Comparison of ENCODE assay signal across 11 mouse cellular contexts in genomic region chr14:26530350-26530749, GRCm38 (mm10). TPM values are rescaled to one million over a fixed set of nuclear protein-coding genes. Genes with fewer than 3 reads are reported as not detected.
DNase-seq lines count a peak whose midpoint lies in the region; ATAC-seq and TF ChIP-seq lines count a peak whose summit lies in the region.
"Had no signal": no experiment of that assay in that cellular context is flagged by ENCODE, and none has a peak within 500 bp of the region (broad histone marks: within the 10 kb centered on the region; RNA-seq: fewer than 3 reads in every experiment).

No protein-coding gene starts in this region.

- TF ChIP-seq CTCF in stomach, postnatal 0 days (IDR thresholded peaks at IDR 0.05; ENCODE audit: low read depth): no peak

- no peak for TF ChIP-seq EP300 in stomach, postnatal 0 days (optimal IDR thresholded peaks at IDR 0.05)

- no peaks in the 10 kb centered on the region for H3K27me3 ChIP-seq in forebrain, embryonic 16.5 days (replicated peaks; ENCODE audit: control insufficient read depth, insufficient read depth, low read length)
- H3K27me3 ChIP-seq in forebrain, embryonic 12.5 days: no peaks in the 10 kb centered on the region
- H3K27me3 ChIP-seq in megakaryocyte, embryonic 14.5 days (replicated peaks): no peaks in the 10 kb centered on the region
- H3K27me3 ChIP-seq in limb, embryonic 14.5 days (ENCODE audit: control insufficient read depth, insufficient read depth, low read length): no peaks in the 10 kb centered on the region
- no peaks in the 10 kb centered on the region for H3K27me3 ChIP-seq in stomach, postnatal 0 days (ENCODE audit: control insufficient read depth, insufficient read depth, low read length)
- H3K27me3 ChIP-seq: embryonic facial prominence, embryonic 15.5 days had no signal

- no peaks in the 10 kb centered on the region for H3K36me3 ChIP-seq in forebrain, embryonic 16.5 days (ENCODE audit: control insufficient read depth, insufficient read depth)
- H3K36me3 ChIP-seq in forebrain, embryonic 12.5 days (replicated peaks): peaks cover 10% of the 10 kb centered on the region; the same call in 1 of the 2 replicates
- peaks cover 61% of the 10 kb centered on the region for H3K36me3 ChIP-seq in megakaryocyte, embryonic 14.5 days (replicated peaks; ENCODE audit: low read length)
- H3K36me3 ChIP-seq in limb, embryonic 14.5 days (ENCODE audit: control insufficient read depth, insufficient read depth, low read length): no peaks in the 10 kb centered on the region
- H3K36me3 ChIP-seq in stomach, postnatal 0 days (ENCODE audit: control insufficient read depth, insufficient read depth, low read length): no peaks in the 10 kb centered on the region
- H3K36me3 ChIP-seq: embryonic facial prominence, embryonic 15.5 days had no signal

- no peak for DNase-seq in limb, embryonic 14.5 days (ENCODE audit: low spot score)
- peak; percentile 23 for DNase-seq in stomach, postnatal 0 days (ENCODE audit: low spot score)
- DNase-seq in urinary bladder, postnatal 10 days (ENCODE audit: low spot score): no peak
- no peak for DNase-seq in cerebellum, postnatal 36 days
- DNase-seq: layer of hippocampus, adult 9-11 months had no signal

- 31% methylated on average over 7 of the region's 7 CpGs for WGBS in forebrain, embryonic 16.5 days
- 81% methylated on average over 7 of the region's 7 CpGs for WGBS in forebrain, embryonic 12.5 days
- 74% methylated on average over 7 of the region's 7 CpGs for WGBS in limb, embryonic 14.5 days
- WGBS in stomach, postnatal 0 days: 43% methylated on average over 7 of the region's 7 CpGs

- H3K9ac ChIP-seq in forebrain, embryonic 16.5 days (replicated peaks; ENCODE audit: low read depth, low read length): no peak overlapping the region
- no peak overlapping the region for H3K9ac ChIP-seq in forebrain, embryonic 12.5 days
- no peak overlapping the region for H3K9ac ChIP-seq in limb, embryonic 14.5 days (ENCODE audit: low read depth, low read length, severe bottlenecking)
- H3K9ac ChIP-seq in stomach, postnatal 0 days (ENCODE audit: low read length): no peak overlapping the region
- H3K9ac ChIP-seq: embryonic facial prominence, embryonic 15.5 days had no signal

- no peak for ATAC-seq in forebrain, embryonic 16.5 days
- ATAC-seq in forebrain, embryonic 12.5 days (ENCODE audit: low FRiP score): no peak
- ATAC-seq in megakaryocyte, adult 5-6 weeks (ENCODE audit: poor library complexity, severe bottlenecking): no peak
- ATAC-seq in limb, embryonic 14.5 days (ENCODE audit: low FRiP score, low read depth): no peak
- no peak for ATAC-seq in stomach, postnatal 0 days (ENCODE audit: low FRiP score, low TSS enrichment)

- TF ChIP-seq POLR2A in limb, embryonic 14.5 days (IDR thresholded peaks at IDR 0.05; ENCODE audit: borderline replicate concordance, extremely low read depth, insufficient read depth, insufficient read length): no peak

- H3K4me1 ChIP-seq in forebrain, embryonic 16.5 days (replicated peaks; ENCODE audit: control insufficient read depth, insufficient read depth, low read length): peaks cover 30% of the 10 kb centered on the region
- H3K4me1 ChIP-seq in forebrain, embryonic 12.5 days: peaks cover 38% of the 10 kb centered on the region
- H3K4me1 ChIP-seq in megakaryocyte, embryonic 14.5 days: peaks cover 71% of the 10 kb centered on the region
- H3K4me1 ChIP-seq in limb, embryonic 14.5 days (ENCODE audit: control insufficient read depth, insufficient read depth, low read length): peaks cover 29% of the 10 kb centered on the region
- H3K4me1 ChIP-seq in stomach, postnatal 0 days (replicated peaks; ENCODE audit: control insufficient read depth, insufficient read depth): 0 out of 2 replicates have a peak, but pooled peaks cover 2% of the 10 kb centered on the region

- 0 out of 2 replicates have a peak overlapping the region, but pooled peaks have one; percentile 2 for H3K4me2 ChIP-seq in forebrain, embryonic 16.5 days (ENCODE audit: low read length)
- H3K4me2 ChIP-seq in forebrain, embryonic 12.5 days: no peak overlapping the region
- H3K4me2 ChIP-seq in limb, embryonic 14.5 days (replicated peaks; ENCODE audit: low read depth, low read length, severe bottlenecking): 0 out of 2 replicates have a peak overlapping the region, but pooled peaks have one; percentile 6
- H3K4me2 ChIP-seq in stomach, postnatal 0 days (replicated peaks; ENCODE audit: low read depth): peak overlapping the region; percentile 6
- H3K4me2 ChIP-seq: embryonic facial prominence, embryonic 15.5 days had no signal

- no peak overlapping the region for H3K27ac ChIP-seq in forebrain, embryonic 16.5 days (ENCODE audit: low read length)
- no peak overlapping the region for H3K27ac ChIP-seq in forebrain, embryonic 12.5 days
- no peak overlapping the region for H3K27ac ChIP-seq in limb, embryonic 14.5 days (replicated peaks; ENCODE audit: low read depth, low read length)
- H3K27ac ChIP-seq in stomach, postnatal 0 days (replicated peaks): no peak overlapping the region
- H3K27ac ChIP-seq: embryonic facial prominence, embryonic 15.5 days; macrophage had no signal

- no peak overlapping the region for H3K4me3 ChIP-seq in forebrain, embryonic 16.5 days (replicated peaks; ENCODE audit: low read length)
- H3K4me3 ChIP-seq in forebrain, embryonic 12.5 days (replicated peaks): no peak overlapping the region
- peak overlapping the region; percentile 73 for H3K4me3 ChIP-seq in megakaryocyte, embryonic 14.5 days (replicated peaks)
- H3K4me3 ChIP-seq in limb, embryonic 14.5 days (replicated peaks; ENCODE audit: low read length): no peak overlapping the region
- no peak overlapping the region for H3K4me3 ChIP-seq in stomach, postnatal 0 days (ENCODE audit: low read depth, low read length)
- H3K4me3 ChIP-seq: embryonic facial prominence, embryonic 15.5 days had no signal

- no peaks in the 10 kb centered on the region for H3K9me3 ChIP-seq in forebrain, embryonic 16.5 days (ENCODE audit: control insufficient read depth, low read length)
- H3K9me3 ChIP-seq in forebrain, embryonic 12.5 days: no peaks in the 10 kb centered on the region
- no peaks in the 10 kb centered on the region for H3K9me3 ChIP-seq in megakaryocyte, embryonic 14.5 days
- H3K9me3 ChIP-seq in limb, embryonic 14.5 days (ENCODE audit: control insufficient read depth, low read length): no peaks in the 10 kb centered on the region
- no peaks in the 10 kb centered on the region for H3K9me3 ChIP-seq in stomach, postnatal 0 days (ENCODE audit: control insufficient read depth, low read length)
- H3K9me3 ChIP-seq: embryonic facial prominence, embryonic 15.5 days had no signal

RNA-seq across cellular contexts. Expression of gene Slmap, which starts 4.4 kb away (rescaled TPM):
- polyA plus RNA-seq in forebrain, embryonic 16.5 days (2015; fragmentation: Nextera tagmentation; extraction: Ambion mirVana): 13.3 and 14.3 TPM in 2 replicates
- 21.1 and 21.6 TPM in 2 replicates for polyA plus RNA-seq in forebrain, embryonic 12.5 days (2016; fragmentation: Nextera tagmentation; extraction: Ambion mirVana)
- 9.8 and 28.2 TPM in 2 replicates for polyA plus RNA-seq in megakaryocyte, embryonic 14.5 days (2012; ENCODE audit: insufficient read depth, low replicate concordance)
- 66.9 and 76.8 TPM in 2 replicates for total RNA-seq in megakaryocyte, adult 5-6 weeks (2015)
- total RNA-seq in megakaryocyte, adult 5-6 weeks (2017): 68.6 and 71.2 TPM in 2 replicates
- polyA plus RNA-seq in limb, embryonic 14.5 days (2012; rRNA removed): 24.8 and 27.0 TPM in 2 replicates
- polyA plus RNA-seq in limb, embryonic 14.5 days (2014; fragmentation: Nextera tagmentation; extraction: Ambion mirVana): 25.4 and 26.5 TPM in 2 replicates
- 69.0 and 76.5 TPM in 2 replicates for polyA plus RNA-seq in stomach, postnatal 0 days (2015; fragmentation: Nextera tagmentation; extraction: Ambion mirVana)

RNA-seq across cellular contexts. Expression of gene Dennd6a, which starts 43.3 kb away (rescaled TPM):
- 21.1 and 23.6 TPM in 2 replicates for polyA plus RNA-seq in forebrain, embryonic 16.5 days (2015; fragmentation: Nextera tagmentation; extraction: Ambion mirVana)
- 29.1 and 31.9 TPM in 2 replicates for polyA plus RNA-seq in forebrain, embryonic 12.5 days (2016; fragmentation: Nextera tagmentation; extraction: Ambion mirVana)
- 0.89 and 1.7 TPM in 2 replicates for polyA plus RNA-seq in megakaryocyte, embryonic 14.5 days (2012; ENCODE audit: insufficient read depth, low replicate concordance)
- total RNA-seq in megakaryocyte, adult 5-6 weeks (2015): 28.0 and 34.6 TPM in 2 replicates
- total RNA-seq in megakaryocyte, adult 5-6 weeks (2017): 30.3 and 30.5 TPM in 2 replicates
- 19.2 and 19.4 TPM in 2 replicates for polyA plus RNA-seq in limb, embryonic 14.5 days (2012; rRNA removed)
- polyA plus RNA-seq in limb, embryonic 14.5 days (2014; fragmentation: Nextera tagmentation; extraction: Ambion mirVana): 28.6 and 28.7 TPM in 2 replicates
- polyA plus RNA-seq in stomach, postnatal 0 days (2015; fragmentation: Nextera tagmentation; extraction: Ambion mirVana): 27.0 TPM in 2 replicates
